Mouse (Mus musculus): ENCODE data around the gene Casq1. TPM values are rescaled to one million over a fixed set of nuclear protein-coding genes. Genes with fewer than 3 reads are reported as not detected.

Casq1 gene
- polyA plus RNA-seq, 1 experiment from 2014 or later = 1.4 TPM

DNA sequence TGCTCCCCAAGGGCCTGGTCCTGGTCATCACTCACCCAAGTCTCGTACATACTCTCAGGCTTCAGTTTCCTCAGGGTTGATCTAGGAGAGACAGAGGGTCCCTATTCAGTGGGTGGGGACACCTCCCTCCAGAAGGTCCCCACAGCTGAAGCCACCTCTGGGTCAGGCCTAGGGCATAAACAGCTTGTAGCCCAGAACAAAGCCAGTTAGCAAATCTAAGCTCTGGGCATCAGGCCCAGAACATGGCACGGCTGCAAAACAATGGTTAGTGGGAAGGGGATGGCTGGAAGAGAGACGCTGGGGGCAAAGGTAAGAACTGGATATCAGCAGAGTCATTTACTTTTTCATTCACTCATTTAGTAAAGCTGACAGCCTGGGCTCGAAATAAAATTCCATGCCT lies 5.9 kb downstream of the Casq1 start:
- no peaks in the 10 kb centered on the region for H3K36me3 ChIP-seq (ENCODE audit: control insufficient read depth, insufficient read depth, low read length)
- DNase-seq (ENCODE audit: low spot score) = no peak
- H3K9ac ChIP-seq (ENCODE audit: low read depth, low read length) = 0 out of 2 replicates have a peak overlapping the region, but pooled peaks have one; percentile 7
- H3K4me1 ChIP-seq (replicated peaks; ENCODE audit: control insufficient read depth, insufficient read depth, low read length) = no peaks in the 10 kb centered on the region; the same call in 1 of the 2 replicates
- 66% methylated on average over 4 of the region's 4 CpGs for WGBS
- no peak overlapping the region for H3K4me3 ChIP-seq (ENCODE audit: low read depth, low read length)
- no peaks in the 10 kb centered on the region for H3K9me3 ChIP-seq (ENCODE audit: control insufficient read depth, low read length)
- no peaks in the 10 kb centered on the region for H3K27me3 ChIP-seq (ENCODE audit: control insufficient read depth, insufficient read depth, low read length)
- ATAC-seq (ENCODE audit: low FRiP score) = peak; percentile 13; the same call in 1 of the 2 replicates
- no peak overlapping the region for H3K27ac ChIP-seq (ENCODE audit: low read depth, low read length)
- H3K4me2 ChIP-seq (replicated peaks; ENCODE audit: low read depth, low read length) = no peak overlapping the region

DNA sequence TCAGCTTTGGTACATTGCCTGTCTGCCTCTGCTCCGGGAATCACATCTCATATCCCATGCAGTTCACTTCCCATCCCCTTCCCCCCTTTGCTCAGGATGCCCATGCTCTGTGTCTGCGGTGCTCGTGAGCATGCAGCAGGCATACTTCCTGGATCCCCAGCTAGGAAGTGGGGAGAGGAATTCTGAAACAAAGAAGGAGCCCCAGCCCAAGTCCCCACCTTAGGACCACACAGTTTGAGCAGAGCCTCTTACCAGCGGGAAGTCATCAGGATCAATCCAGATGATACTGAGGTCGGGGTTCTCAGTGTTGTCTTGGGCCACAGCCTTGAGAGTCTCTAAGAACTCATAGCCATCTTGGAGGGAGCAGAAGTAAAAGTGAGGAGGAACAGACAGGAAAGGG lies 6.9 kb downstream of the Casq1 start:
- Histone ChIP-seq H3K9ac (ENCODE audit: low read depth, low read length) (no peak overlapping the region), H3K9me3 (ENCODE audit: control insufficient read depth, low read length) (no peaks in the 10 kb centered on the region), H3K27ac (ENCODE audit: low read depth, low read length) (0 out of 2 replicates have a peak overlapping the region, but pooled peaks have one; percentile 53), H3K27me3 (ENCODE audit: control insufficient read depth, insufficient read depth, low read length) (no peaks in the 10 kb centered on the region), H3K4me3 (ENCODE audit: low read depth, low read length) (no peak overlapping the region), H3K4me1 (replicated peaks; ENCODE audit: control insufficient read depth, insufficient read depth, low read length) (no peaks in the 10 kb centered on the region; the same call in 1 of the 2 replicates), H3K4me2 (replicated peaks; ENCODE audit: low read depth, low read length) (no peak overlapping the region), H3K36me3 (ENCODE audit: control insufficient read depth, insufficient read depth, low read length) (no peaks in the 10 kb centered on the region)
- ATAC-seq (ENCODE audit: low FRiP score) = no peak
- DNase-seq (ENCODE audit: low spot score) = no peak
- WGBS = 58% methylated on average over 5 of the region's 5 CpGs

DNA sequence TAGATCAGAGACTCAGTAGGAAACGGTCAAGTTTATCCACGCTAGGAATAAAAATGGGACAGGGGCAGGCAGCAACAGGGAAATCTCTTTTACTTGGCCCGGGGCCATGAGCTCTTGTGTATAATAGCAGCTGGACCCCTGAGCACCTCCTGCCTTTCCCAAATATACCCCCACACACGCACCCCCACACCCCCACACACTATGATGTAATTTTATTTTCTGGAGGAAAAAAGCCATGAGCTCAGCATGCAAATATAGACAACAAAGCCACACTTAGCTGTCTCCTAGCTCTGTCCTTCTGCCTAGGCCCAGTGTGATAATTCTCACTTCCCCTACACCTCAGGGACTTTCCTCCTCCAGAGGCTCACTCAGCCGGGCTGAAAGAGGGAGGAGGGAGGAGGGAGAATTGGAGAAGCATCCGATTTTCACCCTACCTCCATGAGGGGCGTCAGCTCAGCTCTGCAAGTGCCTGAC lies 12.5 kb downstream of the Casq1 start:
- WGBS = 22% methylated on average over 7 of the region's 7 CpGs
- Histone ChIP-seq H3K27me3 (ENCODE audit: control insufficient read depth, insufficient read depth, low read length) (no peaks in the 10 kb centered on the region), H3K9me3 (ENCODE audit: control insufficient read depth, low read length) (no peaks in the 10 kb centered on the region), H3K4me1 (replicated peaks; ENCODE audit: control insufficient read depth, insufficient read depth, low read length) (peaks cover 24% of the 10 kb centered on the region), H3K9ac (ENCODE audit: low read depth, low read length) (no peak overlapping the region; the same call in 1 of the 2 replicates), H3K36me3 (ENCODE audit: control insufficient read depth, insufficient read depth, low read length) (no peaks in the 10 kb centered on the region), H3K27ac (ENCODE audit: low read depth, low read length) (peak overlapping the region; percentile 94), H3K4me3 (ENCODE audit: low read depth, low read length) (peak overlapping the region; percentile 84; the same call in 1 of the 2 replicates), H3K4me2 (replicated peaks; ENCODE audit: low read depth, low read length) (peak overlapping the region; percentile 47; the same call in 1 of the 2 replicates)
- DNase-seq (ENCODE audit: low spot score) (no peak), ATAC-seq (ENCODE audit: low FRiP score) (no peak)

DNA sequence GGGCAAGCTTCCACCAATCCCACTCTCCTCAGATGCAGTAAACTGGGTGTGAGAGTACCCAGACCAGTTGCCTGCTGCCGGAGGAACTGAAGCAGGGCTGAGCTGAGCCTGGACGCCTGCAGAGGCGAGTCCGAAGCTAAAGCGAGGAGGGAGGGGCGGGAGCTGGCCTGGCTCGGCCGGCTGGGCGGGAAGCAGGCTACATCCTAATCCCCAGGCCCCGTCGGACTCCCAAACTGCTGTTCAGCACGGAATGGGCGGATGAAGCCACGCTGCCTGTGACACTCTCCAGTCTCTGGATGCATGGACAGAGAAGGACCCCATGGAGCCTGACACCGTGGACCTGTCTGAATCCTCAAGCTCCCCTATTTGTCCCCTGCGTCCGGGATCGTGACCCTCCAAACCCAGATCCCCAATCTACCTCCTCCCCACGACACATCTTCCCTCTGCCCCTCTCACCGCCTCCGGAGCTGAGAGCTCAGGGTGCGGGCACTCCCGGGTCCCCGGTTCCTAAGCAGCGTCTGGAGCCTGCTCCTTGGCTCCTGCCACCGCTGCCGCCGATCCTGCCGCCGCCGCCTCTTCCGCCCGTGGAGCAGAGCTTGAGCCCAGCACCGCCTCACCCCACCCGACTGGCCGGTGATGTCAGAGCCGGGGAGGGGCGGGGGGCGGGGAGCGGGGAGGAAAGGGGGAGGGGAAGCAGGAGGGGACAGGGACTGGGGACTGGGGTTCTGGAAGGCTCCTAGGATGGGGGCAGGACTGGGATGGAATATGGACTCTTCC lies 13.3 kb downstream of the Casq1 start, which contains the start of gene Pea15a:
Gene Pea15a (minus strand): TSS at position 664 of the 777 bp plus-strand sequence.
- under 1% methylated on average over 33 of the region's 40 CpGs for WGBS
- Histone ChIP-seq H3K4me2 (replicated peaks; ENCODE audit: low read depth, low read length) (peak within 1 kb of the TSS; percentile 47), H3K4me3 (ENCODE audit: low read depth, low read length) (peak within 1 kb of the TSS; percentile 84), H3K27ac (ENCODE audit: low read depth, low read length) (peak within 1 kb of the TSS; percentile 94), H3K9ac (ENCODE audit: low read depth, low read length) (peak within 1 kb of the TSS; percentile 92), H3K9me3 (ENCODE audit: control insufficient read depth, low read length) (no peaks in the 10 kb centered on the region), H3K27me3 (ENCODE audit: control insufficient read depth, insufficient read depth, low read length) (no peaks in the 10 kb centered on the region), H3K4me1 (replicated peaks; ENCODE audit: control insufficient read depth, insufficient read depth, low read length) (peaks cover 32% of the 10 kb centered on the region), H3K36me3 (ENCODE audit: control insufficient read depth, insufficient read depth, low read length) (no peaks in the 10 kb centered on the region)
- DNase-seq (ENCODE audit: low spot score) (peak; percentile 83), ATAC-seq (ENCODE audit: low FRiP score) (peak; percentile 65)

DNA sequence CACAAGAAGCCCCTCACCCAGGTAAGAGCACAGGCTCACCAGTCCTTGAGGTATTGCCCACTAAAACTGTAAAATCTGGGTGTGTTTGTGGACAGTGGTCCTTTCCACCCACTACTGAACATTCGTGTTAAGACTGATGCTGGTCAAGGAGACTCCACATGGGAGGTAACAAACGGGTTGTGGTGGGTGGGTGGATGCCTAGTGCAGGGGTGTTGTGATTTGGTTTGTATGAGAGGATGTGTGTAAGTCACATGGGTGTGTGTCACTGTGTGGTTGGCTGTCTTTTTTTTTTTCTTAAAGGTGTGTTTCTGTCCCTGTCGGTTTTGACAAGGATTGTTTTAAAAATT lies 14.0 kb downstream of the Casq1 start:
- Histone ChIP-seq H3K4me2 (replicated peaks; ENCODE audit: low read depth, low read length) (peak overlapping the region; percentile 47), H3K4me3 (ENCODE audit: low read depth, low read length) (peak overlapping the region; percentile 84), H3K9me3 (ENCODE audit: control insufficient read depth, low read length) (no peaks in the 10 kb centered on the region), H3K27me3 (ENCODE audit: control insufficient read depth, insufficient read depth, low read length) (no peaks in the 10 kb centered on the region), H3K27ac (ENCODE audit: low read depth, low read length) (peak overlapping the region; percentile 94), H3K4me1 (replicated peaks; ENCODE audit: control insufficient read depth, insufficient read depth, low read length) (peaks cover 32% of the 10 kb centered on the region), H3K9ac (ENCODE audit: low read depth, low read length) (peak overlapping the region; percentile 92), H3K36me3 (ENCODE audit: control insufficient read depth, insufficient read depth, low read length) (no peaks in the 10 kb centered on the region)
- 16% methylated on average over 3 of the region's 3 CpGs for WGBS
- ATAC-seq (ENCODE audit: low FRiP score) = no peak
- DNase-seq (ENCODE audit: low spot score) = no peak

DNA sequence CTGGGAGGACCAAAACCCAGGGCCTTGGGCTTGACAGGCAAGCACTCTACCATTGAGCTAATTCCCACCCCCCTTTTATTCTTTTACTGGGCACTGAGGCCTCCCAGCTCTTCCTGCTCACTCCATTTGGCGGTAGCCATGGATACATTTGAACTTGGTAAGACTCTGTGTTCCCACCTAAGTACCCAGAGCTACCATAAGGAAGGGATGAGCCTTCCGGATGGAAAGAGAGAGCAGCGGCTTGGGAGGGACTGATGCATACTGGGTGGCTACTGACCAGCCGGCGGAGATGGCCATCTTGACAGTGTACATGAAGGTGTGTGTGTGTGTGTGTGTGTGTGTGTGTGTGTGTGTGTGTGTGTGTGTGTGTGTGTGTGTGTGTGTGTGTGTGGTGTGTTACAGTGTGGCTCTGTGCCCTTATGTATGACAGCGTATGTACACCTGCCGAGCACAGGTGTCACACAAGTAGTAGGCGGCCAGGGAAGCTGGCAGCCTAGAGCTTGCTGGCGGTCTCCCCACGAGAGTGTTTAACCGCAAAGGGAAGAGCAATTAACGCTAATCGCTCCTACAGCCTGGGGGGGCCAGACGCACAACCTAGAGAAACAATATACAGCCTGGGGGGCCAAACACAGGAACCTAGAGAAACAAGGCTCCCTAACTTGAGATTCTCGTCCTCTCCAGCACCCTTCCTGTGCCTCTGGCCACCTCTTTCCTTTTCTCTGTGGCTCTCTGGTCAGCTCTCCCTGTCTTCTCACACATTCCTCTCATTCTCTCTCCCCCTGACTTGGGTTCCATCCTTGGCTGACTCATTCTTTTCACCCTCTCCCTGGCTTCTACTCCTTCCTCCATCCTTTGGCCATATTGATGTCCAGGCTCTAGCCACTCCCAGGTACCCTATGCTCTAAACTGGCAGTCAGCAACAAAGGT lies 14.6 kb downstream of the Casq1 start:
- 35% methylated on average over 15 of the region's 15 CpGs for WGBS
- H3K9ac ChIP-seq (ENCODE audit: low read depth, low read length) = peak overlapping the region; percentile 92
- DNase-seq (ENCODE audit: low spot score) (peak; percentile 41), ATAC-seq (ENCODE audit: low FRiP score) (no peak)
- H3K4me1 ChIP-seq (replicated peaks; ENCODE audit: control insufficient read depth, insufficient read depth, low read length) = peaks cover 35% of the 10 kb centered on the region
- H3K4me3 ChIP-seq (ENCODE audit: low read depth, low read length) = peak overlapping the region; percentile 84
- H3K36me3 ChIP-seq (ENCODE audit: control insufficient read depth, insufficient read depth, low read length) = no peaks in the 10 kb centered on the region
- H3K9me3 ChIP-seq (ENCODE audit: control insufficient read depth, low read length) = no peaks in the 10 kb centered on the region
- peak overlapping the region; percentile 47 for H3K4me2 ChIP-seq (replicated peaks; ENCODE audit: low read depth, low read length)
- no peaks in the 10 kb centered on the region for H3K27me3 ChIP-seq (ENCODE audit: control insufficient read depth, insufficient read depth, low read length)
- H3K27ac ChIP-seq (ENCODE audit: low read depth, low read length) = peak overlapping the region; percentile 94

DNA sequence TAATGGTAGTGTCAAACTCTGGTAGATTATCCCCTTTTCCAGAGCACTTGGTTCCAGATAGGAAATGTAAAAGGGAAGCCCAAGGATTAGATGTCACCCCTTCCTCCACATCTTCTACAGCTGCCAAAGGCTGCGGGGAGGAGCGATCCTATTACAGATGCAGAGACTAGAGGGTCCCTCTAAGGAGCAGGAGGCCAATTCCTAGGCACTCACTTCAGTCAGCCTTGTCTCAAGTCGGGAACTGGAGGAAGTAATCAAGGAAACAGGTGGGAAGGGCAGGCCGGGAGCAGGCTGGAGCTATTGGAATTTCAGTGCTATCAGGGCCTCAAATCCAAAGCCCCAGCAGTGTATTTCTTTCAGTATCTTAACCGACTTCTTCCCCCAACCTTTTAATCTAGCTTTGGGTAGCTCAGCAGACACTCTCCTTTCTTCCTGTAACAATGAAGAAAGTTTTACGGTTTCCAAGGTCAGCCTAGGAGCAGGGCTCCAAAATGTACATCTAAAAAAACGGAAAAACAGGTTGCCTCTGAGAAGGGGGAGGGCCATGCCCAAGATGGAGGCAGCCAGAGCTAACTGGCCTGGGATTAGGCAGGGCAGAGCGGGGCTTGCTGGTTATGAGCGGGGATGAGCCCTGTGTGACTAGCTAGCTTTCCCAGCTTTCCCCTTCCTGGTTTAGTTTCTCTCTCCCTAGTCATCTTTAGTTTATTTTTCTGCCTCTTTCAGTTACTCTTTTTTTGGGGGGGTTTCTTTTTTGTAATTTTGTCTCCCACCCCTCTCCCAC lies 15.4 kb downstream of the Casq1 start:
- DNase-seq (ENCODE audit: low spot score) = no peak
- WGBS = 14% methylated on average over 9 of the region's 9 CpGs

DNA sequence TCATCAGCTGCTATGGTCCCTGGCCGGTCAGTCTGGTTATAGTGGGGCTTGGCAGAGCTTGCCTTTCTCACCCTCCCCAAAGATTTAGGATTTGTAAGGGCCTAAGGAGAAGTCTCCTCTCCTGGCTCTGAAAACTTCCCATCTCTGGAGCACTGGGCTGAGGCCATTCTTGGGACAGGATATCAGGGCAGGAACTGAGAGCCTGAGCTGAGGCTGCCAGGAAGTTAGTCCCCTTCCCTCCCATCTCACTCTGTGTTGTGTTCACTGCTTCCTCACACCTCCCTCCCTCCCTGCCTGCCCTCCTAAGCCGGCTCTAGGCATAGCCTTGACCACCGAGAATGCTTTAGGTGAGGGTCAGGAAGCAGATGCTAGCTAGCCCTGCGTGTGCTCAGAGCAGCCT lies 16.1 kb downstream of the Casq1 start:
- 3% methylated on average over 4 of the region's 4 CpGs for WGBS
- Histone ChIP-seq H3K4me3 (ENCODE audit: low read depth, low read length) (peak overlapping the region; percentile 84), H3K36me3 (ENCODE audit: control insufficient read depth, insufficient read depth, low read length) (0 out of 2 replicates have a peak, but pooled peaks cover 3% of the 10 kb centered on the region), H3K27ac (ENCODE audit: low read depth, low read length) (peak overlapping the region; percentile 94), H3K4me1 (replicated peaks; ENCODE audit: control insufficient read depth, insufficient read depth, low read length) (peaks cover 37% of the 10 kb centered on the region), H3K4me2 (replicated peaks; ENCODE audit: low read depth, low read length) (peak overlapping the region; percentile 47), H3K9ac (ENCODE audit: low read depth, low read length) (peak overlapping the region; percentile 92), H3K27me3 (ENCODE audit: control insufficient read depth, insufficient read depth, low read length) (no peaks in the 10 kb centered on the region), H3K9me3 (ENCODE audit: control insufficient read depth, low read length) (no peaks in the 10 kb centered on the region)
- ATAC-seq (ENCODE audit: low FRiP score) (no peak), DNase-seq (ENCODE audit: low spot score) (peak; percentile 44)

More for the DNA sequence above, 15.4 kb downstream of the Casq1 start:
- Histone ChIP-seq H3K4me2 (replicated peaks; ENCODE audit: low read depth, low read length) (peak overlapping the region; percentile 47), H3K36me3 (ENCODE audit: control insufficient read depth, insufficient read depth, low read length) (0 out of 2 replicates have a peak, but pooled peaks cover 2% of the 10 kb centered on the region), H3K27me3 (ENCODE audit: control insufficient read depth, insufficient read depth, low read length) (no peaks in the 10 kb centered on the region), H3K9ac (ENCODE audit: low read depth, low read length) (peak overlapping the region; percentile 92), H3K4me1 (replicated peaks; ENCODE audit: control insufficient read depth, insufficient read depth, low read length) (peaks cover 37% of the 10 kb centered on the region), H3K4me3 (ENCODE audit: low read depth, low read length) (peak overlapping the region; percentile 84), H3K9me3 (ENCODE audit: control insufficient read depth, low read length) (no peaks in the 10 kb centered on the region), H3K27ac (ENCODE audit: low read depth, low read length) (peak overlapping the region; percentile 94)
- no peak for ATAC-seq (ENCODE audit: low FRiP score)

Measured in hindbrain, embryonic 11.5 days (tissue).